Mouse (Mus musculus) megakaryocyte, embryonic 14.5 days (primary cell): ENCODE measurements around the gene Foxb2. TPM values are rescaled to one million over a fixed set of nuclear protein-coding genes. Genes with fewer than 3 reads are reported as not detected.
A peak's percentile ranks its signal among the peaks of the same experiment; 100 is the strongest.

Experiments
- H3K27me3 ChIP-seq: replicated peaks from 2 replicates; pipeline ENCODE3; 2012; ENCODE audit warnings: inconsistent platforms
- H3K36me3 ChIP-seq: replicated peaks from 2 replicates; pipeline ENCODE3; 2012; ENCODE audit warnings: low read length, inconsistent platforms, mixed read lengths
- H3K4me1 ChIP-seq: 2 replicates; pipeline ENCODE4 v1.6.1; 2012; ENCODE audit warnings: inconsistent platforms
- H3K4me3 ChIP-seq: replicated peaks from 2 replicates; pipeline ENCODE3; 2012; ENCODE audit warnings: moderate library complexity, mild to moderate bottlenecking, inconsistent platforms
- H3K9me3 ChIP-seq: 2 replicates; pipeline ENCODE4 v1.6.1; 2012; ENCODE audit warnings: inconsistent platforms
- FLI1 ChIP-seq: IDR thresholded peaks from 2 replicates; pipeline ENCODE4 v1.6.1; 2012; ENCODE audit warnings: low read length, inconsistent platforms, mixed read lengths
- GATA1 ChIP-seq: IDR thresholded peaks from 3 replicates; pipeline ENCODE4 v1.6.1; 2012; ENCODE audit warnings: mixed read lengths, low read length, inconsistent platforms, borderline replicate concordance
- polyA plus RNA-seq: library from polyadenylated mRNA; stranded (reverse); fragments of >175 nt; gene quantifications from 2 replicates; pipeline ENCODE4 v1.2.3, GENCODE M21; 2012; ENCODE audit warnings: low replicate concordance; ENCODE audit not compliant: insufficient read depth

Gene Foxb2
- polyA plus RNA-seq, result not detected in 2 replicates

GRCm38 (mm10) chr19:16873221-16873861 lies at the start of gene Foxb2:
Gene Foxb2 (minus strand): TSS chr19:16873805.
- H3K9me3 ChIP-seq, result 0 out of 2 replicates have a peak, but pooled peaks cover 3% of the 10 kb centered on the region
- no peak for TF ChIP-seq GATA1
- TF ChIP-seq FLI1, result no peak
- no peaks in the 10 kb centered on the region for H3K36me3 ChIP-seq
- peak within 1 kb of the TSS; percentile 91 for H3K4me3 ChIP-seq
- peaks cover 80% of the 10 kb centered on the region for H3K4me1 ChIP-seq
- H3K27me3 ChIP-seq, result peaks cover 100% of the 10 kb centered on the region

DNA sequence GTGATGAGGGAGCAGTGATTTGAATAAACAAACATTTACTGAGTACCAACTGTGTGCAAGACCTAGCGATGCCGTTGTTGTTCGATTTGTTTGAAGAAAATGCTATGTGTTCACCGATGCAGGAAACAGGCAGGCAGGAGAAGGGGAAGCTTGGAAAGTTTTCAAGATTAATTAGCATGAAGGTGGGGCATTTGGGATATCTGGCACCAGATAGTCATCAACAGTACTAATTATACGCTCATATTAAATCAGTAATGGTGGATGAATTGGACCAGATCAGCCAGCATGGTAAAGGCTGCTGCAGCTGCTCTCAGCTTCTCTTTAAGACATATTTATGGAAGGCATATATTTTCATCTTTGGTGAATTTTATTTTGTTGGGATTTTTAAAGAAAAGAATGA lies 37.9 kb upstream of the Foxb2 start:
- Histone ChIP-seq H3K4me1 (no peaks in the 10 kb centered on the region), H3K36me3 (no peaks in the 10 kb centered on the region), H3K4me3 (no peak overlapping the region), H3K9me3 (peaks cover 12% of the 10 kb centered on the region), H3K27me3 (peaks cover 5% of the 10 kb centered on the region)
- TF ChIP-seq GATA1 (no peak), FLI1 (no peak)

- no peaks in the 10 kb centered on the region for H3K9me3 ChIP-seq
- H3K4me3 ChIP-seq, result peak overlapping the region; percentile 53
- H3K27me3 ChIP-seq, result peaks cover 4% of the 10 kb centered on the region
- TF ChIP-seq GATA1 (no peak), FLI1 (no peak)
- H3K4me1 ChIP-seq, result peaks cover 15% of the 10 kb centered on the region
- H3K36me3 ChIP-seq, result no peaks in the 10 kb centered on the region
Observed at GRCm38 (mm10) chr19:16903106-16903505, 29.5 kb upstream of the Foxb2 start.

DNA sequence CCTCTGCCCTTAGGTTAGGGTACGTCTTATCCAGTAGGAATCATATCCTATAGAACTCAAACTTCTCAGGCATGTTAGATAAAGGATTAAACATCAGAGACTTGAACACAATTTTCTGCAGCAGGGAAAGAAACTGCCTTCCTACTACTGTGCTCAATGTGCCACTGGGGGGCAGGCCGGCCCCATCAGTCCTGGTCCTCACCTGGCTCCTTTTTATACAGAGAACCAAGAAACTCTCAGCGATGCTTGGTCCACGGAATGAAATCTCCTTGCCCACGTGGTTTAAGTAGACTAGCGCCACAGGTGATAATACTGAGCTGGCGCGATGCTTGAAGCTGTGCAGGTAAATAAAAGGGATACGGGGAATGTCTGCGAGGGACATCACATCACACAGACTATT lies 26.1 kb upstream of the Foxb2 start:
- Histone ChIP-seq H3K27me3 (peaks cover 9% of the 10 kb centered on the region), H3K9me3 (no peaks in the 10 kb centered on the region), H3K4me1 (peaks cover 17% of the 10 kb centered on the region), H3K36me3 (no peaks in the 10 kb centered on the region), H3K4me3 (no peak overlapping the region)
- TF ChIP-seq FLI1 (no peak), GATA1 (no peak)

GRCm38 (mm10) chr19:16898576-16898975 lies 25.0 kb upstream of the Foxb2 start:
- Histone ChIP-seq H3K4me1 (peaks cover 13% of the 10 kb centered on the region), H3K36me3 (no peaks in the 10 kb centered on the region)
- TF ChIP-seq GATA1, result no peak
- TF ChIP-seq FLI1, result no peak

GRCm38 (mm10) chr19:16876458-16876770 lies 2.8 kb upstream of the Foxb2 start:
- Histone ChIP-seq H3K27me3 (peaks cover 93% of the 10 kb centered on the region), H3K4me1 (peaks cover 64% of the 10 kb centered on the region), H3K36me3 (no peaks in the 10 kb centered on the region), H3K9me3 (no peaks in the 10 kb centered on the region), H3K4me3 (peak overlapping the region; percentile 42)
- TF ChIP-seq GATA1 (no peak), FLI1 (no peak)

More at GRCm38 (mm10) chr19:16898576-16898975, 25.0 kb upstream of the Foxb2 start:
- Histone ChIP-seq H3K4me3 (no peak overlapping the region), H3K9me3 (no peaks in the 10 kb centered on the region), H3K27me3 (peaks cover 10% of the 10 kb centered on the region)

- no peaks in the 10 kb centered on the region for H3K36me3 ChIP-seq
- H3K4me1 ChIP-seq, result peaks cover 70% of the 10 kb centered on the region
- no peak for TF ChIP-seq GATA1
- TF ChIP-seq FLI1, result no peak
- peak overlapping the region; percentile 72 for H3K4me3 ChIP-seq
- no peaks in the 10 kb centered on the region for H3K9me3 ChIP-seq
- H3K27me3 ChIP-seq, result peaks cover 97% of the 10 kb centered on the region
Observed at GRCm38 (mm10) chr19:16875631-16876457, 2.2 kb upstream of the Foxb2 start.

DNA sequence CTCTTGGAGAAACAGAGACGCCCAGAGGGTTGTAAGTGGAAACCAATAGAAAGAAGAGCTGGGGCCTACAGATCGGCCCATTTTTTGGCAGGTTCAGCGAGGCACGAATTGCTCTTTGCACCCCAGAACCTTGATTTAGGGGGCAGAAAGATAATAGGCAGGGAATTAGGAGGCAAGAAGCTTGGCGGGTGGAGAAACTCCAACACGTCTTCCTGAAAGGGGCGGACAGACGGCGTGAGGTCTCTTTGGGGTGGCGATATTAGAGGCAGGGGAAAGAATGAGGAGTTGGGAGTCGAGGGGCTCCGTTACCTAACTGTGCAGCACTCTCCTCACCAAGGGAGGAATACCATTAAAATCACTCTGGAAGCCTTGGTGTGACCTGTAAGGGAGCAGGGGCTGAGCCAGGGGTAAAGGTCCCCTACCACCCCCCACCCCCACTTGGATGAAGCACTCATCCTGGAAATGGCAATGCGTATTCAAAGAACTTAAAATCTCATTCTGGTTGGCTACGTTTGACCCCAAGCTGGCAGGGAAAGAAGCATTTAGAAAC lies 1.5 kb upstream of the Foxb2 start:
- Histone ChIP-seq H3K4me1 (peaks cover 76% of the 10 kb centered on the region), H3K36me3 (no peaks in the 10 kb centered on the region), H3K27me3 (peaks cover 98% of the 10 kb centered on the region), H3K4me3 (peak overlapping the region; percentile 91), H3K9me3 (no peaks in the 10 kb centered on the region)
- no peak for TF ChIP-seq FLI1
- no peak for TF ChIP-seq GATA1

DNA sequence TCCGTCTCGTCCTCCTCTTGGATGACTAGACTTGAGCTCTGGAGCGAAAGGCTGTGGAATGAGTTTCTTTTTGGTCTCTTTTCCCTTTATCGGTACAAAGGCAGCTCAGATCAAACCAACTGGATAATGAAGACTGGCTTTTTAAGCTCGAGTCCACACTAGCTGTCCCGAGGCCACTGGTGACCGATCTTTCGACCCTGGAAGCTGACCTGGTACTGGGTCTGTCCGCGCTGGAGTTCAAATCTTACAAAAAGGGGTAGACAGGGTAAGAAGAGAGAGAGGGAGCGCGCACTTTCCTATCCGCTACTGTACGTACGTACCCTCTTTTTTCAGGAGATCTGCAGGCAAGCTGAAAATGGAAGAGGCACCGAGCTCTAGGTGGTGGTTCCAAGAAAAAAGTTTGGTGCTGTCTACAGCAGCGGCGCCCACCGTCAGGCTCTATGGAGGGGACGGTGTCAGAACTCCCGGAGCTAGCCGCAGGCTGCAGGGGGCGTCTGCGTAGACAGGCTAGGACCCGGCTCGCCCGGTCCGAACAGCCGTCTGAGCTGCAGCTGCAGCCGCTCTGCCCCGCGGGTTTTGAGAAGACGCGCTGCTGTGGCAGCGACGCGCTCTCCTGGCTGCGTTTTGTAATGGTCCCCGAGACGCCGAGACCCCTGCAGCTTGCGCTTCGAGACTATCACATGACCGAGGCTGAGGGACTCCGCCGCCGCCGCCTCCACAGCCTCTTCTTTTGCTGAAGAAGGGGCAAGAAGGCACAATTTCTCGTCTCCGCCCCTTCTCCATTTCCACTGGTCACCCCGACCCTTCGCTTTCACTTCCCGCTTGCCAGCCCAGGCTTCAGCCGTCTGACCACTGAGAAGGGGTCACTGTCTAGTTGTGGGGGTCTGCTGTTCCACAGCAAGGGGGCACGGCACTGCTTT lies 597 bp upstream of the Foxb2 start:
- TF ChIP-seq GATA1 (no peak), FLI1 (no peak)
- H3K36me3 ChIP-seq, result no peaks in the 10 kb centered on the region
- peaks cover 76% of the 10 kb centered on the region for H3K4me1 ChIP-seq
- H3K9me3 ChIP-seq, result no peaks in the 10 kb centered on the region
- H3K27me3 ChIP-seq, result peaks cover 100% of the 10 kb centered on the region
- peak overlapping the region; percentile 91 for H3K4me3 ChIP-seq
